Mouse (Mus musculus) central nervous system, embryonic 11.5 days (tissue): ENCODE results near the gene Hsf5. TPM values are rescaled to one million over a fixed set of nuclear protein-coding genes. Genes with fewer than 3 reads are reported as not detected.

Experiments
- polyA plus RNA-seq: library from polyadenylated mRNA; depleted of rRNA; stranded (reverse); fragments of >200 nt; gene quantifications from 2 replicates; pipeline ENCODE4 v1.2.3, GENCODE M21; 2012; rRNA removed

Hsf5 gene
- 0.12 and 0.26 TPM in 2 replicates for polyA plus RNA-seq

DNA sequence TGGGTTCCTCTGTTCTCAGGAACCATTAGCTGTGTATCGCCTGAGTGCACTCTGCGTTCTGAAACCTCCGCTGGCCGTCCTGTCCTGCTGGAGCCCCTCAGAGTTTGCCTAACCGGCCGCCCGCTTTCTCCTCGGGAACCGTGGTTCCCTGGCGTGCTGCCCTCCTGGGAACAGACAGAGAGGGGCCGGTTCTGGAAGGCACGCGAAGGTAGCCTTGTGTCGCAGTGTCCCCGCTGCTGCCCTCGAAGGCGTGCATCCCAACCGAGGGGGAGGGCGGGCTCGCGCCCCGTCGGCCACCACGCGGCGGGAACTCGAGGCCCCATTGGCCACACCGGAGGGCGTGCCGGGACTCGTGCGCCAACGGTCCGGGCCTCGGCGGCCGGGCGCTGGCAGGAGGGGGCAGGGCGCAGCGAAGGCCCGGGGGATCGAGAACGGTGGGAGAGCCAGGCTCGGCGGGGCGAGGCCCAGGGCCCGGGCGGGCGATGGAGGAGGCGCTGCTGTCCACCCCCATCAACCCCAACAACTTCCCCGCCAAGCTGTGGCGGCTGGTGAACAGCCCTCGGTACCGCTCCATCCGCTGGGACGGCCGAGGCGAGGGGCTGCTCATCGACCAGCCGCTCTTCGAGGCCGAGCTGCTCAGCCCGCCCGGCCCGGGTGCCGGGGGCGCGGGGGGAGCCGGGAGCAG, at the start of gene Hsf5:
Hsf5 (plus strand) TSS at position 375 of the 685 bp plus-strand sequence.

DNA sequence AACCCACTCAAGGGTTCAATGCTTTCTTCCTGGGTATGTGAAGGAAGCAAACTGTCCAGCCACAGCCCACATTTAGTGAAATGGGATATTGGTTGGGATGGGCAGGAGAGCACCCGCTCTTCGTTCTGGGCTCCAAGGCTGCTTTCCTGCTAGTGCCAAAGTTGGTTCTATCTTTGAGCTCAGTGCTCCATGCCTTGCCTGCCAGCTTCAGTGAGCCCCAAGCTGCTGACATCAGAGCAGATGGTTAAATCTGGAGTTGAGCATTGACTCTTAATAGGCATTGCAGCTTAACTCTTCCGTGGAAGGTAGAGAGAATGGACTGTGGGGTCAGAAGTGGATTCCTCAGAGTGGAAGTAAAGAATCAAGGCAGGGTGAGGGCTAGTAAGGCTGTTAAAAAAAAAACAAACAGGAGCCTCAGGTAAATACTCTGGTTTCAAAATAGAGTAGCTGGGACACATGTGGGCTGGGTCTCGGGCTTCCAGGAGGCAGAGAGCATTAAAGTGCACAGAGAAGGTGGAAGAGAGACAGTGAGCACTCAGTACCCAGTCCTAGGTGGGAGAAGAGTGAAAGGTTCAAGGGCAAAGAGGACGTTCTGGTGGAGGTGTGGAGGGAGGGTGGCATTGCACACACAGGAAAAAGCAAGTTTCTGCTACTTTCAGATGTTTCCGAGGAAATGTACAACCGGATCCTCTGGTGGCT, 48.6 kb upstream of the Hsf5 start, which contains the start of gene Sept4:
Sept4 (plus strand) TSS at position 649 of the 699 bp plus-strand sequence.

DNA sequence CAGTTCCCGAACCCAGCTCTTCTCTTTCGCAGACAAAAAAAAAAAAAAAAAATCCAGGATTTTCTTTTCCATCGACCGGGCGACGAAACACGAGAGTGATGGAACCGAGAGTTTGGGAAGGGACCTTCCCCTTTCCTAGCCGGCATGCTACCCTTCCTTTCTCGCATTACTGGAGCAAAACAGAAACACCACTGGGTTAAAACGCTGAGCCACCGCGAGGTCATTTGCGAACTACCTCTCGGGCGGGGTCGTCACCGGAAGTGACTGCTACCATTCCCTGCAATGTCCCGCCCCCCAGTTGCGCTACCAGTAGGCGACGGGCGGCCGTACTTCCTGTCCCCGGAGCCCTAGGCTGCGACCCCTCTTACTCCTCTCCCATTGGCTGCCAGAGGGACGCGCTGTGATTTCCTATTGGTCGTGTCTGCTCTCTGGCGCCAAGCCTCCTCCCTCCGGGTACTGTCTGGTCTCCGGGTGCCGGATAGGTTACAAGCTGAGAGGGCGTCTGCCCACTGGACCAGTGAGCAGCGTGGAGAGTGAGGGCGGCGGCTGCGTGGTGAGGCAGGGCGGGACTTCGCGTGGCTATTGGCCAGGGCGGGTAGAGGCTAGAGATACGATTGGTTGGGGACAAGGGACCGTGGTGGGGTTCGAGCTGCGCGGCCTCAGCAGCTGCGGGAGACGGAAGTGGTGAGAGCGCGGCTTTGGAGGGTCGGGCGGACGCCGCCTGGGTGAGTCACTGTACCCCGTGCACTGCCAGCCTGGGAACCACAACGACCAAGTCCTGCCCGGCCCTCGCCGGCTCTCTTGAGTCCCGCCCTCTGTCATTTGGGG, 25.2 kb upstream of the Hsf5 start, which contains the start of gene Mtmr4:
Mtmr4 (plus strand) TSS at position 637 of the 828 bp plus-strand sequence.

DNA sequence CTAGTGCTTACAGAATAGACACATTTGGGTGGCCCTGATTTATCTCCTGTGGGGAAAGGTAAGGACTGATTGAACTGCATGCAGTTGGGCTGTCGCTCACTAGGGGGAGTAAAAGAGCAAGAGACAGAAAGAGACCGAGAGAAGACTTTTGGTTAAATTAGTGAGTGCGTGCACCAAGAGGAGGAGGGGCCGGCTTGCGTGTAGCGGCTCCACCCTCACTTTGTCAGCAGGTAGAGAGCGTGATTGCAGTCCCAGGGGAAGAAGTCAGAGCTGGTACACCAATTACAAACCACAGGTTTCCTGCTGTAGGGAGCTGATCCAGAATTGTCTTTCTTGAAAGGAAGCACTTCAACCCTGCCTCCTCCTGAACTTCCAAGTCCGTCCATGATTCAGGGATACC, 45.4 kb downstream of the Hsf5 start, which contains the start of gene Rnf43:
Rnf43 (plus strand) TSS at position 316 of the 400 bp plus-strand sequence.

Other genes starting within 250 kb of the Hsf5 start
- gene Rad51c, start 212.2 kb upstream of the Hsf5 start, polyA plus RNA-seq: 10.3 and 13.7 TPM in 2 replicates
- 0.53 and 0.58 TPM in 2 replicates for gene Tex14, start 212.1 kb upstream of the Hsf5 start, polyA plus RNA-seq
- not detected in 2 replicates for gene Gm11492, start 50.5 kb upstream of the Hsf5 start, polyA plus RNA-seq
- gene Sept4, start 48.3 kb upstream of the Hsf5 start, polyA plus RNA-seq: 11.0 and 14.8 TPM in 2 replicates
- gene Mtmr4, start 25.0 kb upstream of the Hsf5 start, polyA plus RNA-seq: 47.7 and 54.7 TPM in 2 replicates
- 1.8 and 3.5 TPM in 2 replicates for gene Rnf43, start 45.6 kb downstream of the Hsf5 start, polyA plus RNA-seq
- gene Supt4a, start 120.4 kb downstream of the Hsf5 start, polyA plus RNA-seq: 113 and 163 TPM in 2 replicates
- 27.5 and 56.0 TPM in 2 replicates for gene Tspoap1, start 143.4 kb downstream of the Hsf5 start, polyA plus RNA-seq
- 4.9 and 5.0 TPM in 2 replicates for gene Mpo, start 176.4 kb downstream of the Hsf5 start, polyA plus RNA-seq
- 0.26 and 0.28 TPM in 2 replicates for gene Lpo, start 211.1 kb downstream of the Hsf5 start, polyA plus RNA-seq
- 24.2 and 24.6 TPM in 2 replicates for gene Mks1, start 236.1 kb downstream of the Hsf5 start, polyA plus RNA-seq